Mouse (Mus musculus): ENCODE results near the gene Pcp4. TPM values are rescaled to one million over a fixed set of nuclear protein-coding genes. Genes with fewer than 3 reads are reported as not detected.

The Pcp4 gene
- polyA plus RNA-seq, 1 experiment from 2014 or later: 0.33 TPM

DNA sequence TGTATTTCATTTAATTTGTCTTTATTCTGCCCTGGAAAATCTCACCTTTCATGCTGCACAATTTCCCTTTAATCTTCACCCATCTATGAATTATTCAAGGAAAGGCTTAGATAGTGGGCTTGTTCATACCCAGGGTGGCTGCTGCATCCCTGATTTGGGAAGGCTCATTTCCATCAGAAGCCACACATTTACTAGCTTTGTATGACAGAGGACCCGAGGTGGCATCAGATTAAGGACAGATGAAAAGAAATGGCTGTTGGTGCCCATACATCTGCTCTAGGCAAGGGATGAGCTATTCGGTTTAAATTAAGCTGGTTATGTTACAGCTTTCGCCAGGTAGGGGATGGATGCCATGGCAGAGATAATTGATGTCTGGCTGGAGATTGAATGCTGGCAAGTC lies 24.1 kb downstream of the Pcp4 start:
- H3K4me2 ChIP-seq: no peak overlapping the region
- 53% methylated on average over 3 of the region's 3 CpGs for WGBS (ENCODE audit: insufficient replicate concordance)
- H3K27me3 ChIP-seq (replicated peaks): no peaks in the 10 kb centered on the region
- no peak for ATAC-seq
- H3K9me3 ChIP-seq (replicated peaks): no peaks in the 10 kb centered on the region
- H3K27ac ChIP-seq: no peak overlapping the region
- H3K36me3 ChIP-seq: no peaks in the 10 kb centered on the region
- H3K4me1 ChIP-seq: no peaks in the 10 kb centered on the region
- H3K4me3 ChIP-seq: no peak overlapping the region
- no peak overlapping the region for H3K9ac ChIP-seq

DNA sequence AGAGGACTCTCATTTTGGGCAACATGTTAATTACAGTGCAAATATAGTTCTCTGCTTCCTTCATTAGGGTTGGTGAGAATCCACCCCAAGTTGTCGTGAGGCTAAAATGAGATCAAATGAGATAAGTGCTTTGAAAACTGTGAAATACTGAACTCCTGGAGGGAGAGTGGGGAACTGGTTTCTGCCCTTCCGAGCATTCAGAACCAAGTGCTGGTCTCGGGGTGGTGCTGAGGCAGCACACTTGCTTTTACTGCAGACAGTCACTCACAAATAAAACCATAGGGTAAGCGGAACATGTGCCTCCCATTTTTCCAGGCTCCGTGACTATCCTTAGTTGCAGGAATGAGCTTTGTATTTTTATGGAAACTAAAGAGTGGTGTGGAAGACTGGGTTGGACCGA lies 26.7 kb downstream of the Pcp4 start:
- H3K4me3 ChIP-seq: no peak overlapping the region
- no peaks in the 10 kb centered on the region for H3K4me1 ChIP-seq
- H3K27ac ChIP-seq: no peak overlapping the region
- H3K27me3 ChIP-seq (replicated peaks): no peaks in the 10 kb centered on the region
- ATAC-seq: no peak
- no peak overlapping the region for H3K4me2 ChIP-seq
- no peak overlapping the region for H3K9ac ChIP-seq
- no peaks in the 10 kb centered on the region for H3K9me3 ChIP-seq (replicated peaks)
- no peaks in the 10 kb centered on the region for H3K36me3 ChIP-seq
- WGBS (ENCODE audit: insufficient replicate concordance): 58% methylated on average over 6 of the region's 6 CpGs

DNA sequence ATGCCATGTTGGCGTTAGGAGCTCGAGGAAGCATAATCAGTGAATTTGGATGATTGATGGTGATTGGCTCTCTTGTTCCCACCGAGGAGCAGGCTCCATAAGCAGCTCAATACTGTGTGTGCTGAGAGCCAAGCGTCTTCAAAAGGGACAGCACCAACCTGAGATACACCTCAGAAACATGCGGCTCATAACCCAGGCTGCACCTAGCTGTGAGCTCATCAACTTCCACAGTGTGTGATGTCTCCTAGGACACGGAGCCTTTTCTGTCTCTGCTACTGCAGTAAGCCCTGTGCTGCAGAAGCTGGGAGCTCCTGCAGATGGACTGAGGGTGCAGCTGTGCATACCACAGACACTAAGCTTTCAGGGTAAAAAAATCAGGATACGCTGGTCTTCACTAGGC lies 31.5 kb downstream of the Pcp4 start:
- no peaks in the 10 kb centered on the region for H3K4me1 ChIP-seq
- H3K9me3 ChIP-seq (replicated peaks): no peaks in the 10 kb centered on the region
- no peak overlapping the region for H3K4me3 ChIP-seq
- H3K27me3 ChIP-seq (replicated peaks): no peaks in the 10 kb centered on the region
- H3K9ac ChIP-seq: no peak overlapping the region
- no peak overlapping the region for H3K4me2 ChIP-seq
- no peaks in the 10 kb centered on the region for H3K36me3 ChIP-seq
- H3K27ac ChIP-seq: no peak overlapping the region
- no peak for ATAC-seq
- 58% methylated on average over 7 of the region's 7 CpGs for WGBS (ENCODE audit: insufficient replicate concordance)

DNA sequence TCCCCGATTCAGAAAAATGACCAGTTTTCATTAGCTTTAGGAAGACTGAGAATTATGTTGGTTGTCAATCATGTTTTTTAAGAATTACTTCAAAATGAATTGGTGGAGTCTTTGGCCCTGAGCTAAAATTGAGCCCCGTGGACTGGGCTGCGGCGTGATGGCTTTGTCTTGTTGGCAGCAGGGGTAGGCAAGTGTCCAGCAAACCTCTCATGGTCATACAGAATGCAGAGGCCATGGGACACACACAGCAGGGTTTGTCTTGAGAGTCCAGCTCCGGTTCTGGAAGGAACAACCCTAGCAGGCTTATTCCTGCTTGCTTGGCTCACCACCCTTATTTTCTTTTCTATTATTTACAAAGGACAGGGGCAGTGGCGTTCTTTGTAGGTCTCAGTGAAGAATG lies 33.8 kb downstream of the Pcp4 start:
- H3K4me3 ChIP-seq: no peak overlapping the region
- H3K4me2 ChIP-seq: no peak overlapping the region
- H3K9me3 ChIP-seq (replicated peaks): no peaks in the 10 kb centered on the region
- WGBS (ENCODE audit: insufficient replicate concordance): 70% methylated on average over 6 of the region's 6 CpGs
- H3K27ac ChIP-seq: no peak overlapping the region
- no peaks in the 10 kb centered on the region for H3K36me3 ChIP-seq
- no peak overlapping the region for H3K9ac ChIP-seq
- ATAC-seq: no peak
- H3K27me3 ChIP-seq (replicated peaks): 0 out of 2 replicates have a peak, but pooled peaks cover 3% of the 10 kb centered on the region
- H3K4me1 ChIP-seq: no peaks in the 10 kb centered on the region

DNA sequence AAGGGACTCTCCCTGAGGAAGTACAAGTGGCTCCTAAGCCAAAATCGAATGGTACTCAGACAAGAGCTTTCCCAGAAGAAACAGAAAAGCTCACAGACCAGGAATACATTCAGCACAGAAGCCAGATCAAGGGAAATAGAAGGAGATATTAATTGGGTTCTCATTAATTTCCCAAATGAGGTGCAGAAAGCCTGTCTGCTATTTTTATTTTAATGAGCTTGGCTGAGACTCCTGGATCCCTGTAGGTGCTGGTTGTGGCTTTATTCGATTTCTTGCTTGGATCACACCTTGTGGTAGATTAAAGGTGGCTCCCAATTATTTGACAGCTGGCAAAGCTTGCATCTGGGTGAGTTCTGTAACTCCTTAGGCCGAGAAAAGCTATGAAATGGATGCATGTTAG lies 35.2 kb downstream of the Pcp4 start:
- Histone ChIP-seq H3K4me1 (no peaks in the 10 kb centered on the region), H3K36me3 (no peaks in the 10 kb centered on the region), H3K27me3 (replicated peaks) (0 out of 2 replicates have a peak, but pooled peaks cover 3% of the 10 kb centered on the region), H3K9ac (no peak overlapping the region), H3K9me3 (replicated peaks) (no peaks in the 10 kb centered on the region), H3K27ac (no peak overlapping the region), H3K4me2 (no peak overlapping the region), H3K4me3 (no peak overlapping the region)
- no peak for ATAC-seq
- 43% methylated on average over 3 of the region's 3 CpGs for WGBS (ENCODE audit: insufficient replicate concordance)

DNA sequence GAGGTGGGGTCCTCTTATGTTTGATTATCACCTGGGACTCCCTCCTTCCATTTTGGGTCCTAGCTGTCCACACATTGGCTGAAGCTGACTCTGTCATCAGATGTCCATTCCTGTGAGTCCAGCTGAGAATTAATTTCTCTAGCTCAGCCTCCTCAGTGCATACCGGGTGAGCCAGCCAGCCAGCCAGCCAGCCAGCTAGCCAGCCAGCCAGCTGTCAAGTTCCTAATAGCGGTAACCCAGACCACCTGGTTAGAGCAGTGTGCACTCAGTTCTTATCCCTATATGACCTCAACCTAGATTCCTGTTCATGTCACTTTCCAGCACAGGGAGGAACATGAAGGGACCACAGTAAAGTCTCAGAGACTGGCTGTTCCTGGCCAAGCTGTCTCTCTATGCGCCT lies 47.1 kb downstream of the Pcp4 start:
- Histone ChIP-seq H3K4me3 (no peak overlapping the region), H3K4me1 (no peaks in the 10 kb centered on the region), H3K9ac (no peak overlapping the region), H3K27ac (no peak overlapping the region), H3K4me2 (no peak overlapping the region), H3K36me3 (no peaks in the 10 kb centered on the region), H3K9me3 (replicated peaks) (no peaks in the 10 kb centered on the region), H3K27me3 (replicated peaks) (no peaks in the 10 kb centered on the region; the same call in 1 of the 2 replicates)
- ATAC-seq: no peak
- 70% methylated on average over 3 of the region's 3 CpGs for WGBS (ENCODE audit: insufficient replicate concordance)

DNA sequence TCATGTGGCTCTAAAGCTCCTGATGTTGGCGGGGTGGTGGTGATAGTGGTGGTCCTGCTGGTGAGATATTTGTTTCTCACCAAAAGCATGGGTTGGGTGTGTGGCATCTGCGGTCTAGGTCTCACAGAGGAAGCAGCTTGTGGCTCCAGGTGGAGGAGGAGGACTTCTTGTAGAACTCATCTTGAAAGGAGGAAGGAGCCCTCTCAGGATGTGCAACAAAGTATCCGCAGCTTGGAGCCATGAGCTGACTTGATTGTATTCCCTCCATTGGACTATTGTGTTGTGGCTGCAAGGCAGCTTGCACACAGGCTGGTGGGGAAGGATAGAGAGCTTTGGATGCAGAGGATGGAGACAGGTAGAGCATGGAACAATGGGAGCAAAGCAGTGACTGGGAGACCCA lies 60.1 kb downstream of the Pcp4 start:
- Histone ChIP-seq H3K4me2 (no peak overlapping the region), H3K36me3 (no peaks in the 10 kb centered on the region), H3K9me3 (replicated peaks) (no peaks in the 10 kb centered on the region), H3K4me1 (no peaks in the 10 kb centered on the region), H3K4me3 (no peak overlapping the region), H3K9ac (no peak overlapping the region), H3K27me3 (replicated peaks) (peaks cover 20% of the 10 kb centered on the region), H3K27ac (no peak overlapping the region)
- no peak for ATAC-seq
- 73% methylated on average over 3 of the region's 3 CpGs for WGBS (ENCODE audit: insufficient replicate concordance)

DNA sequence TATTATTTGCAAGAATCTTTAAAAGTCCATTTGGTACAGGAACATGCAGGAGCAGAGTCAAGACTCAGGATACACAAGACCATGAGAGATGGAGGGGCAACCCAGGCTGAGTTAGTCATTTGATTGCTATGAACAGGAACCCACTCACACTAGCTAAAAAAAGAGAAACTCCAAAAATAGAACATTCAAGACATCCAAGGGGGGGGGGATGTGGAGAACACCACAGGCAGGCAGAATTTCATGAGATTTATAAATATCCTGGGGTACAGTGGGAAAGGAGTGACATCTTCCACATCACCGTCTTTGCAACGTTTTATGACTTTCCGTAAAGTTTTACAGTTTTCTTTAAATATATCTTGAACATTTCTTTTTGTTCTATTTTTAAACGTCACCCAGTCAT lies 61.1 kb downstream of the Pcp4 start:
- Histone ChIP-seq H3K36me3 (no peaks in the 10 kb centered on the region), H3K27me3 (replicated peaks) (peaks cover 30% of the 10 kb centered on the region), H3K4me3 (no peak overlapping the region), H3K4me1 (peaks cover under 1% of the 10 kb centered on the region), H3K4me2 (no peak overlapping the region), H3K9ac (no peak overlapping the region), H3K9me3 (replicated peaks) (no peaks in the 10 kb centered on the region), H3K27ac (no peak overlapping the region)
- no peak for ATAC-seq
- WGBS (ENCODE audit: insufficient replicate concordance): 69% methylated on average over 4 of the region's 4 CpGs

DNA sequence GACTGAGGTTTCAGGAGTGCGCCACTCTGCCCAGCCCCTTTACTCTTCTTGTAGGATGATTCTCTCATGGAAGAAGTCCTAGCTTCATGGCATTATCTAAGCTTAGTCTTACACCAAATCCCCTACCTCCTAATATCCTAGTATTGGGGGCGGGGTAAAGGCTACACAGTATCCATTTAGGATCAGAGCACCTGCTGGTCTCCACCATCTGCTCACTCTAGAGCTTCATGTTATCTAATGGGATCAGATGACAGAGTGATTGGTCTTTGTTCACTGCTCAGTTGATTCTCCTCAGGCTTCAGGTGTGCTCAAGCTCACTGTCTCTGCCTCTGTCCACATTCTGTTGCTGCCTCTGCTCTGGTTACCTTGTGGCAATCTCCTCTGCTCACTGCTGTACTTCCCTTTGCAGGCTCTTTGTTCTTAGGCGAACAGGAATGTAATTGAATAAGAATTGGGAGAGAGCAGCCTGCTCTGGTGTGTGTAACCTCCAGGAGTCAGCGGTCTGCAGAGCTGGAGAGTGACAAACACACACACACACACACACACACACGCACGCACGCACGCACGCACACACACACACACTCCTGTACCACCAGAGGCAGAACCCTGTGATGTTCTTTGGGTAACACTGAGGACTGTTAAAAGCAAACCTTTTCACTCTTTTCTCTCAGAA lies 62.6 kb downstream of the Pcp4 start:
- Histone ChIP-seq H3K27me3 (replicated peaks) (peaks cover 45% of the 10 kb centered on the region), H3K27ac (no peak overlapping the region), H3K9ac (no peak overlapping the region), H3K4me2 (no peak overlapping the region), H3K9me3 (replicated peaks) (no peaks in the 10 kb centered on the region), H3K4me3 (no peak overlapping the region), H3K36me3 (no peaks in the 10 kb centered on the region), H3K4me1 (peaks cover 7% of the 10 kb centered on the region)
- WGBS (ENCODE audit: insufficient replicate concordance): 66% methylated on average over 9 of the region's 9 CpGs
- no peak for ATAC-seq

DNA sequence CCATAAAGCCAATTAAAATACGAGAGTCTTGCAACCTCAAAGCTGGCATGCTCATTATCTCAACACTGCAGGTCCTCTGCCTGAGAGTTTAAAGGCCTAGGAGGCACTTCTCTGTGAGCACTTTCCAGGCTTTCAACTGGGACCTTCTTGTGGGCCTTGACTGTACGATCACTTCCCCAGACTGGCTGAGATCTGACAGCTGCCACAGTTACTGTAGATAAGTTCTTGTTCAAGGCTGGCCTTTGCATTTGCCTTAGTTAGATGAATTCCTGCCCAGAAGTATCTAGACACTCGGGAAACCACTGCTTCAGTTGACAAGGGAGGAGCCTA lies 63.1 kb downstream of the Pcp4 start:
- ATAC-seq: no peak
- Histone ChIP-seq H3K4me3 (no peak overlapping the region), H3K4me1 (peaks cover 7% of the 10 kb centered on the region), H3K9ac (no peak overlapping the region), H3K4me2 (no peak overlapping the region), H3K27ac (no peak overlapping the region), H3K27me3 (replicated peaks) (peaks cover 50% of the 10 kb centered on the region), H3K36me3 (no peaks in the 10 kb centered on the region), H3K9me3 (replicated peaks) (no peaks in the 10 kb centered on the region)
- WGBS (ENCODE audit: insufficient replicate concordance): 8% methylated on average over 3 of the region's 3 CpGs

DNA sequence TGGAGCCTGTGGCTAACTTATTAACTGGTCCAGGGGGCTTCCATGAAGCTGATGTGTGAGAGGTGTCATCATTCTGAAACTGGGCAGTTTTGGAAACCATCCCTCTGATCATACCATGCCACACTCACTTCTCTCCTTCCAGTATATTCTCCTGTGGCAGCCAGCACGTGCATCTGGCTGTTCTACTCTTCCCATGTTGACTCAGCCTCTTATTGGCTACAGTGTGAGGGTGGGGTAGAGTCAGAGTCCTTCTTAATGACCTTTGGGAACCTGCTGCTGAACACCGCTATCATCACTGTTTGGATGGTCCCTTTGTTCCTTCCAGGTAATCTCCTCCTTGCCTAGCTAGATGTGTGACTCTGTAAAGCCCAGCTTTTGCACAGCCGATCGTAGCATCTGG lies 63.6 kb downstream of the Pcp4 start:
- Histone ChIP-seq H3K36me3 (no peaks in the 10 kb centered on the region), H3K27me3 (replicated peaks) (peaks cover 55% of the 10 kb centered on the region), H3K4me2 (no peak overlapping the region), H3K9me3 (replicated peaks) (no peaks in the 10 kb centered on the region), H3K4me3 (no peak overlapping the region), H3K4me1 (peaks cover 7% of the 10 kb centered on the region), H3K9ac (no peak overlapping the region), H3K27ac (no peak overlapping the region)
- WGBS (ENCODE audit: insufficient replicate concordance): 67% methylated on average over 4 of the region's 4 CpGs
- no peak for ATAC-seq

DNA sequence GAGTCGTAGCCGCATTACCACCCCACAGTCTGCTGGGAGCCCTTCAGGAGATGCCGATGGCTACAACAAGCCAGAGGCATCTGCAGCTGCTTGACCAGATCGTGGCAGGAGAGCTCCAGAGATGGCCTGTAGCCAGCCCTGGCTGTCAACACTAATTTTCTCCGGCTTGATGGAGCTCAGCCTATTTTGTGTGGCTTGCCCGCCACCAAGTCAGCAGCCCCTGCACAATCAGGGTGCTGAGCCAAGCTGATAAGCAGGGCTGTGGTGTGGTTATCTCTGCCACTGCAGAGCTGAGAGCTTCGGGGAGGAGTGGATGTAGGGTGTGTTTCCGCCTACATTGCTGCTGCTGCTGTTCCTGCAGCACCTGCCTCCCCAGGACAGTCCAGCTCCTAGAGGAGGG lies 66.3 kb downstream of the Pcp4 start:
- H3K9me3 ChIP-seq (replicated peaks): no peaks in the 10 kb centered on the region
- H3K27me3 ChIP-seq (replicated peaks): peaks cover 72% of the 10 kb centered on the region
- WGBS (ENCODE audit: insufficient replicate concordance): 9% methylated on average over 8 of the region's 8 CpGs
- no peaks in the 10 kb centered on the region for H3K36me3 ChIP-seq
- no peak overlapping the region for H3K4me2 ChIP-seq
- H3K4me1 ChIP-seq: peaks cover 7% of the 10 kb centered on the region
- H3K9ac ChIP-seq: no peak overlapping the region
- peak; percentile 85 for ATAC-seq
- H3K4me3 ChIP-seq: no peak overlapping the region
- no peak overlapping the region for H3K27ac ChIP-seq

DNA sequence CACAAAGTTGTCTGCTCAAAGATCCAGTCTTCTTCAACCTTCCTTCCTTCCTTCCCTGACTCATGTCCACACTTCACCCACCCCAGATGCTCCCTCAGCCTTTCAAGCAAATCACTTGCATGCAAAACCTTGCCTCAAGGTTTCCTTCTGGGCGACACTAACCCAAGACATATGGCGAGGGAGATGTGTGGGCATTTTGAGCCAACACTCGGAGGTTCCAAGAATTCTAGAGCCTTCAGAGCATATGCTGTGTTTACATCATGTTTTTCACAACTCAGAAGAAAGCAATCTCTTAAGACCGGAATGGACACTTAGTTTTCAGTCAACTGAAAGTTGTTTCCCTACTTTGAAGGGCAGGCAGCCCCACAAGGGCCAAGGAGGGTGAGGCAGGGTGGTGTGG lies 67.9 kb downstream of the Pcp4 start:
- no peak overlapping the region for H3K4me2 ChIP-seq
- H3K9me3 ChIP-seq (replicated peaks): no peaks in the 10 kb centered on the region
- H3K4me3 ChIP-seq: no peak overlapping the region
- no peak overlapping the region for H3K9ac ChIP-seq
- H3K4me1 ChIP-seq: peaks cover 7% of the 10 kb centered on the region
- WGBS (ENCODE audit: insufficient replicate concordance): 59% methylated on average over 4 of the region's 4 CpGs
- peaks cover 72% of the 10 kb centered on the region for H3K27me3 ChIP-seq (replicated peaks)
- no peaks in the 10 kb centered on the region for H3K36me3 ChIP-seq
- no peak for ATAC-seq
- no peak overlapping the region for H3K27ac ChIP-seq

Data from liver, embryonic 12.5 days (tissue).